Mouse (Mus musculus): ENCODE measurements around the gene Adal. TPM values are rescaled to one million over a fixed set of nuclear protein-coding genes. Genes with fewer than 3 reads are reported as not detected.

Gene Adal
- polyA plus RNA-seq, 1 experiment from 2014 or later = 14.6 TPM

GRCm38 (mm10) chr2:121195466-121195865, 55.2 kb downstream of the Adal start:
- Histone ChIP-seq H3K4me1 (ENCODE audit: control insufficient read depth, insufficient read depth, low read length) (no peaks in the 10 kb centered on the region), H3K4me3 (ENCODE audit: low read depth, low read length) (no peak overlapping the region), H3K9me3 (replicated peaks; ENCODE audit: control insufficient read depth, low read length) (no peaks in the 10 kb centered on the region), H3K36me3 (ENCODE audit: control insufficient read depth, insufficient read depth, low read length) (peaks cover 35% of the 10 kb centered on the region), H3K4me2 (no peak overlapping the region), H3K9ac (ENCODE audit: low read depth, low read length) (no peak overlapping the region), H3K27me3 (ENCODE audit: control insufficient read depth, insufficient read depth, low read length) (no peaks in the 10 kb centered on the region), H3K27ac (ENCODE audit: low read depth, low read length) (no peak overlapping the region)
- 90% methylated on average over 9 of the region's 9 CpGs for WGBS (ENCODE audit: insufficient replicate concordance)
- ATAC-seq (replicated peaks; ENCODE audit: insufficient number of reproducible peaks, low FRiP score, low TSS enrichment) = no peak

DNA sequence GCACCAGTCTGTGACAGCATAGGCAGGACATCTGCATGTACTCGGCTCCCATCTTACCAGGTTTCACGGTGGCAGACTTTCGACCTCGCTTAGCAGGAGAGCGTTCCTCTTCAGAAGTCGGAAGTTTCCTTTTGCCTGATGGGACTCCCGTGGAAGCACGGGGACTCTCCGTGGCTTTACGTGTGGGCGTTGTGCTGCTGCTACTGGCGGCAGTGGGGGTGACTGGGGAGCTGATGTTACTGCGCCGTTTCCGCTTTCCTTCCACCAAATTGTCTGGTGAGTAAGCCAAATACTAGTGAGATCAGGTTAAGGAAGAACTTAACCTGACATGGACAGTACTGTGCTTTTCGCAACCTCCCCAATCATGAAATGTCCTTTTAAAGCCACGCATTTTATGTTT, 64.0 kb downstream of the Adal start:
- Histone ChIP-seq H3K27me3 (ENCODE audit: control insufficient read depth, insufficient read depth, low read length) (no peaks in the 10 kb centered on the region), H3K4me3 (ENCODE audit: low read depth, low read length) (no peak overlapping the region), H3K4me2 (no peak overlapping the region), H3K27ac (ENCODE audit: low read depth, low read length) (no peak overlapping the region), H3K36me3 (ENCODE audit: control insufficient read depth, insufficient read depth, low read length) (peaks cover 56% of the 10 kb centered on the region), H3K9me3 (replicated peaks; ENCODE audit: control insufficient read depth, low read length) (no peaks in the 10 kb centered on the region), H3K9ac (ENCODE audit: low read depth, low read length) (no peak overlapping the region), H3K4me1 (ENCODE audit: control insufficient read depth, insufficient read depth, low read length) (no peaks in the 10 kb centered on the region)
- ATAC-seq (replicated peaks; ENCODE audit: insufficient number of reproducible peaks, low FRiP score, low TSS enrichment) = no peak
- 91% methylated on average over 17 of the region's 17 CpGs for WGBS (ENCODE audit: insufficient replicate concordance)

Other genes starting within 250 kb of the Adal start
- 17.9 and 25.0 TPM in 2 replicates for gene Ubr1, start 169.7 kb upstream of the Adal start, polyA plus RNA-seq (2014; fragmentation: Nextera tagmentation; extraction: Ambion mirVana)
- 3.6 and 3.8 TPM in 2 replicates for gene Tmem62, start 163.4 kb upstream of the Adal start, polyA plus RNA-seq (2014; fragmentation: Nextera tagmentation; extraction: Ambion mirVana)
- gene Ccndbp1, start 132.0 kb upstream of the Adal start, polyA plus RNA-seq (2014; fragmentation: Nextera tagmentation; extraction: Ambion mirVana) = 36.0 and 37.6 TPM in 2 replicates
- 19.5 and 30.3 TPM in 2 replicates for gene Epb42, start 103.4 kb upstream of the Adal start, polyA plus RNA-seq (2014; fragmentation: Nextera tagmentation; extraction: Ambion mirVana)
- not detected in 2 replicates for gene Tgm5, start 54.6 kb upstream of the Adal start, polyA plus RNA-seq (2014; fragmentation: Nextera tagmentation; extraction: Ambion mirVana)
- gene Tgm7, start 30.6 kb upstream of the Adal start, polyA plus RNA-seq (2014; fragmentation: Nextera tagmentation; extraction: Ambion mirVana) = not detected in 2 replicates
- gene Lcmt2, start 225 bp downstream of the Adal start, polyA plus RNA-seq (2014; fragmentation: Nextera tagmentation; extraction: Ambion mirVana) = 14.0 and 17.6 TPM in 2 replicates
- 41.0 and 44.9 TPM in 2 replicates for gene Tubgcp4, start 30.2 kb downstream of the Adal start, polyA plus RNA-seq (2014; fragmentation: Nextera tagmentation; extraction: Ambion mirVana)
- 6.3 and 8.2 TPM in 2 replicates for gene Zscan29, start 30.7 kb downstream of the Adal start, polyA plus RNA-seq (2014; fragmentation: Nextera tagmentation; extraction: Ambion mirVana)
- 60.1 and 63.5 TPM in 2 replicates for gene Trp53bp1, start 131.0 kb downstream of the Adal start, polyA plus RNA-seq (2014; fragmentation: Nextera tagmentation; extraction: Ambion mirVana)
- 4.0 and 6.6 TPM in 2 replicates for gene Map1a, start 149.2 kb downstream of the Adal start, polyA plus RNA-seq (2014; fragmentation: Nextera tagmentation; extraction: Ambion mirVana)
- gene Ppip5k1, start 215.0 kb downstream of the Adal start, polyA plus RNA-seq (2014; fragmentation: Nextera tagmentation; extraction: Ambion mirVana) = 10.8 and 11.5 TPM in 2 replicates
- 1.3 and 2.5 TPM in 2 replicates for gene Ckmt1, start 217.3 kb downstream of the Adal start, polyA plus RNA-seq (2014; fragmentation: Nextera tagmentation; extraction: Ambion mirVana)
- 0.03 TPM in 1 of 2 replicates, not detected in the other for gene Strc, start 246.7 kb downstream of the Adal start, polyA plus RNA-seq (2014; fragmentation: Nextera tagmentation; extraction: Ambion mirVana)

Data from heart, embryonic 11.5 days (tissue).